Mouse (Mus musculus) liver, embryonic 14.5 days (tissue): Measurements from ENCODE around the gene Cx3cl1. TPM values are rescaled to one million over a fixed set of nuclear protein-coding genes. Genes with fewer than 3 reads are reported as not detected.

Experiments
- ATAC-seq: fragments of 200-750 bp; cut with Nextera tagmentation; 2 replicates; pipeline ENCODE4 v1.8.0; 2017; ENCODE audit warnings: moderate number of reproducible peaks, mild to moderate bottlenecking, moderate library complexity; ENCODE audit not compliant: insufficient read depth
- DNase-seq, 3 experiments: peaks; one replicate each; pipeline ENCODE4 v3.0.0-alpha.2; 2012 to 2013; ENCODE audit warnings: low read depth in 3 of 3, low spot score in 3 of 3
- H3K27ac ChIP-seq: fragments of 300-500 bp; sonication (generic); 2 replicates; pipeline ENCODE4 v1.5.1; 2014; ENCODE audit warnings: moderate library complexity, mild to moderate bottlenecking, control low read depth, inconsistent platforms
- H3K27me3 ChIP-seq: fragments of 300-500 bp; sonication (generic); 2 replicates; pipeline ENCODE4 v1.6.1; 2014; ENCODE audit warnings: mild to moderate bottlenecking, low read length, moderate library complexity; ENCODE audit not compliant: control insufficient read depth, insufficient read depth
- H3K36me3 ChIP-seq: fragments of 300-500 bp; sonication (generic); replicated peaks from 2 replicates; pipeline ENCODE4 v1.6.1; 2014; ENCODE audit warnings: low read depth; ENCODE audit not compliant: control insufficient read depth, insufficient read depth
- H3K4me1 ChIP-seq, 2 experiments: fragments of 200-500 bp in 1 of 2; fragments of 300-500 bp in 1 of 2; sonication (generic) in 1 of 2; replicated peaks; 2 replicates each; pipeline ENCODE4 v1.6.1; 2012 to 2014; ENCODE audit warnings: antibody characterized with exemption in 1 of 2, inconsistent platforms in 1 of 2, low read length in 1 of 2; ENCODE audit not compliant: control insufficient read depth in 2 of 2, insufficient read depth in 2 of 2
- H3K4me2 ChIP-seq: fragments of 300-500 bp; sonication (generic); 2 replicates; pipeline ENCODE4 v1.6.1; 2014; ENCODE audit warnings: low read depth, mild to moderate bottlenecking, control low read depth, moderate library complexity
- H3K4me3 ChIP-seq, 2 experiments: fragments of 200-500 bp in 1 of 2; fragments of 300-500 bp in 1 of 2; sonication (generic) in 1 of 2; 2 replicates each; pipeline ENCODE4 v1.5.1; 2012 to 2014; ENCODE audit warnings: low read depth in 2 of 2, low read length in 2 of 2, mild to moderate bottlenecking in 2 of 2, control low read depth in 1 of 2, inconsistent platforms in 1 of 2, moderate library complexity in 1 of 2; ENCODE audit not compliant: insufficient read depth in 1 of 2
- H3K9ac ChIP-seq: fragments of 300-500 bp; sonication (generic); replicated peaks from 2 replicates; pipeline ENCODE4 v1.6.1; 2014; ENCODE audit warnings: mild to moderate bottlenecking, control low read depth, moderate library complexity
- H3K9me3 ChIP-seq: fragments of 300-500 bp; sonication (generic); 2 replicates; pipeline ENCODE4 v1.6.1; 2016; ENCODE audit warnings: low read length, mixed read lengths; ENCODE audit not compliant: control insufficient read depth
- CTCF ChIP-seq: IDR thresholded peaks from 2 replicates; pipeline ENCODE4 v1.5.1; 2016; ENCODE audit warnings: antibody characterized with exemption, low read depth, control low read depth
- EP300 ChIP-seq: IDR thresholded peaks from 2 replicates; pipeline ENCODE4 v1.6.1; 2016; ENCODE audit warnings: antibody characterized with exemption, low read depth
- WGBS: fragments of 180-500 bp; shearing (Covaris S2); extraction: QIAGEN DNeasy Blood & Tissue Kit; methylation state at CpG from one replicate; pipeline ENCODE4 v1.1.7; 2014; ENCODE audit not compliant: insufficient replicate concordance; 5-methylcytosine and 5-hydroxymethylcytosine counted together
- polyA plus RNA-seq, 2 experiments: library from polyadenylated mRNA; depleted of rRNA in 1 of 2; stranded (reverse) in 1 of 2; unstranded in 1 of 2; fragments of >200 nt; fragmentation: Nextera tagmentation in 1 of 2; extraction: Ambion mirVana in 1 of 2; gene quantifications; 2 replicates each; pipeline versions ENCODE4 v1.2.1 to v1.2.3; 2012 to 2014

The Cx3cl1 gene
- polyA plus RNA-seq, 2 experiments, result 0.12 to 0.34 TPM

DNA sequence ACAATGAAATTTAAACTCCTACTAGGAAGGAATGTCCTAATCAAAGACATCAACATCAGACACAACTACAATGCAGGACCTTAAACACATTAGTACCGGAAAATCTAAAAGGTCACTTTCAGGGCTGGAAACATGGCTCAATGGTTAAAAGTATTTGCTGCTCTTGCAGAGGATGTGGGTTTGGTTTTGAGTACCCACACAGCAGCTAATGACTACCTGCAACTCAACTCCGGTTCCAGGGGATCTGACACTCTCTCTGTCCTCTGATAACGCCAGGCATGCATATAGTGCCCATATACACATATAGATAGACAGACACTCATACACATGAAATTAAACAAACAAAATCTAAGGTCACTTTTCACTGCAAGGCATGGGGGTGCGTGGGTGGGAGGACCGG is 54.4 kb downstream of the Cx3cl1 start:
- Histone ChIP-seq H3K4me3 (no peak overlapping the region), H3K27me3 (no peaks in the 10 kb centered on the region), H3K27ac (no peak overlapping the region), H3K36me3 (peaks cover 75% of the 10 kb centered on the region), H3K9me3 (no peaks in the 10 kb centered on the region), H3K4me1 (no peaks in the 10 kb centered on the region), H3K9ac (no peak overlapping the region), H3K4me2 (no peak overlapping the region)
- ATAC-seq (no peak), DNase-seq (no peak)
- WGBS, result 91% methylated on average over 5 of the region's 5 CpGs
- TF ChIP-seq CTCF, result no peak
- no peak for TF ChIP-seq EP300

DNA sequence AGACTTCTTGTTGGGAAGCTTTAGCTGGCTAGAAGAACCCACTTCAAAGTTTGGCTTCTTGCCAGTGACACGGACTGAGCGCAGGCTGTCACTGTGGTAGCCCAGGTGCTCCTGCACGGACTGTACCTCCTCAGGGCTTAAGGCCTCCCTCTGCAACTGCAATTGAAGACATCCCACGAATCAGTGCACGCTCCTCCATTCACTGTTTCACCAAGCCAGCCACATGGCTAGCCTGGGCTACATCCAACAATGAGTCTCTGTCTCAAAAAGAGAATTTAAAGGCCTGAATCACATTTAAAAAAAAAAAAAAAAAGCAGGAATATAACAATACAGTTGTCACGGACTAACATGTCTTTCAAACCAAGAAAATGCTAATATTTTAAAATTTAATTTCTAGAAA is 56.5 kb downstream of the Cx3cl1 start:
- no peak for TF ChIP-seq CTCF
- no peak for TF ChIP-seq EP300
- WGBS, result 90% methylated on average over 6 of the region's 6 CpGs
- no peak overlapping the region for H3K4me2 ChIP-seq
- H3K27ac ChIP-seq, result no peak overlapping the region
- H3K4me1 ChIP-seq, result no peaks in the 10 kb centered on the region
- H3K9ac ChIP-seq, result no peak overlapping the region
- no peak overlapping the region for H3K4me3 ChIP-seq
- H3K36me3 ChIP-seq, result peaks cover 72% of the 10 kb centered on the region
- ATAC-seq (no peak), DNase-seq (no peak)
- H3K9me3 ChIP-seq, result no peaks in the 10 kb centered on the region
- no peaks in the 10 kb centered on the region for H3K27me3 ChIP-seq

Other genes with a start within 250 kb of the Cx3cl1 start
- 2.3 and 2.6 TPM in 2 replicates for gene Cpne2, start 239.0 kb upstream of the Cx3cl1 start, polyA plus RNA-seq (2012; rRNA removed)
- 2.5 and 2.7 TPM in 2 replicates for gene Cpne2, start 239.0 kb upstream of the Cx3cl1 start, polyA plus RNA-seq (2014; fragmentation: Nextera tagmentation; extraction: Ambion mirVana)
- gene Rspry1, start 170.1 kb upstream of the Cx3cl1 start, polyA plus RNA-seq (2012; rRNA removed), result 4.0 and 6.2 TPM in 2 replicates
- 15.8 and 17.9 TPM in 2 replicates for gene Rspry1, start 170.1 kb upstream of the Cx3cl1 start, polyA plus RNA-seq (2014; fragmentation: Nextera tagmentation; extraction: Ambion mirVana)
- 11.3 and 16.1 TPM in 2 replicates for gene Fam192a, start 170.0 kb upstream of the Cx3cl1 start, polyA plus RNA-seq (2012; rRNA removed)
- 25.8 and 26.5 TPM in 2 replicates for gene Fam192a, start 170.0 kb upstream of the Cx3cl1 start, polyA plus RNA-seq (2014; fragmentation: Nextera tagmentation; extraction: Ambion mirVana)
- gene Arl2bp, start 105.4 kb upstream of the Cx3cl1 start, polyA plus RNA-seq (2012; rRNA removed), result 18.2 and 18.6 TPM in 2 replicates
- 11.2 and 12.8 TPM in 2 replicates for gene Arl2bp, start 105.4 kb upstream of the Cx3cl1 start, polyA plus RNA-seq (2014; fragmentation: Nextera tagmentation; extraction: Ambion mirVana)
- gene Pllp, start 75.7 kb upstream of the Cx3cl1 start, polyA plus RNA-seq (2012; rRNA removed), result 0.36 and 0.52 TPM in 2 replicates
- 0.85 TPM in 2 replicates for gene Pllp, start 75.7 kb upstream of the Cx3cl1 start, polyA plus RNA-seq (2014; fragmentation: Nextera tagmentation; extraction: Ambion mirVana)
- gene Ccl22, start 26.4 kb upstream of the Cx3cl1 start, polyA plus RNA-seq (2012; rRNA removed), result 0.17 and 0.19 TPM in 2 replicates
- 0.22 and 0.45 TPM in 2 replicates for gene Ccl22, start 26.4 kb upstream of the Cx3cl1 start, polyA plus RNA-seq (2014; fragmentation: Nextera tagmentation; extraction: Ambion mirVana)
- gene Ccl17, start 38.4 kb downstream of the Cx3cl1 start, polyA plus RNA-seq (2012; rRNA removed), result 0.11 and 0.34 TPM in 2 replicates
- gene Ccl17, start 38.4 kb downstream of the Cx3cl1 start, polyA plus RNA-seq (2014; fragmentation: Nextera tagmentation; extraction: Ambion mirVana), result not detected in 2 replicates
- gene Coq9, start 66.3 kb downstream of the Cx3cl1 start, polyA plus RNA-seq (2012; rRNA removed), result 38.5 and 39.8 TPM in 2 replicates
- gene Coq9, start 66.3 kb downstream of the Cx3cl1 start, polyA plus RNA-seq (2014; fragmentation: Nextera tagmentation; extraction: Ambion mirVana), result 44.3 and 48.9 TPM in 2 replicates
- gene Ciapin1, start 66.3 kb downstream of the Cx3cl1 start, polyA plus RNA-seq (2012; rRNA removed), result 20.4 and 23.7 TPM in 2 replicates
- 38.4 and 46.3 TPM in 2 replicates for gene Ciapin1, start 66.3 kb downstream of the Cx3cl1 start, polyA plus RNA-seq (2014; fragmentation: Nextera tagmentation; extraction: Ambion mirVana)
- 51.6 and 54.4 TPM in 2 replicates for gene Polr2c, start 85.4 kb downstream of the Cx3cl1 start, polyA plus RNA-seq (2012; rRNA removed)
- gene Polr2c, start 85.4 kb downstream of the Cx3cl1 start, polyA plus RNA-seq (2014; fragmentation: Nextera tagmentation; extraction: Ambion mirVana), result 73.5 and 82.2 TPM in 2 replicates
- 10.3 and 11.1 TPM in 2 replicates for gene Dok4, start 104.3 kb downstream of the Cx3cl1 start, polyA plus RNA-seq (2012; rRNA removed)
- gene Dok4, start 104.3 kb downstream of the Cx3cl1 start, polyA plus RNA-seq (2014; fragmentation: Nextera tagmentation; extraction: Ambion mirVana), result 7.2 and 9.6 TPM in 2 replicates
- 2.2 and 2.6 TPM in 2 replicates for gene Ccdc102a, start 146.1 kb downstream of the Cx3cl1 start, polyA plus RNA-seq (2012; rRNA removed)
- 2.7 and 2.8 TPM in 2 replicates for gene Ccdc102a, start 146.1 kb downstream of the Cx3cl1 start, polyA plus RNA-seq (2014; fragmentation: Nextera tagmentation; extraction: Ambion mirVana)
- 0.45 and 0.54 TPM in 2 replicates for gene Adgrg5, start 151.7 kb downstream of the Cx3cl1 start, polyA plus RNA-seq (2012; rRNA removed)
- gene Adgrg5, start 151.7 kb downstream of the Cx3cl1 start, polyA plus RNA-seq (2014; fragmentation: Nextera tagmentation; extraction: Ambion mirVana), result 0.14 and 0.67 TPM in 2 replicates
- gene Adgrg1, start 202.7 kb downstream of the Cx3cl1 start, polyA plus RNA-seq (2012; rRNA removed), result 46.8 and 55.8 TPM in 2 replicates
- 41.1 and 59.5 TPM in 2 replicates for gene Adgrg1, start 202.7 kb downstream of the Cx3cl1 start, polyA plus RNA-seq (2014; fragmentation: Nextera tagmentation; extraction: Ambion mirVana)
- 8.3 and 9.6 TPM in 2 replicates for gene Adgrg3, start 245.7 kb downstream of the Cx3cl1 start, polyA plus RNA-seq (2012; rRNA removed)
- gene Adgrg3, start 245.7 kb downstream of the Cx3cl1 start, polyA plus RNA-seq (2014; fragmentation: Nextera tagmentation; extraction: Ambion mirVana), result 4.9 and 5.8 TPM in 2 replicates